Mouse (Mus musculus) forebrain, embryonic 11.5 days (tissue): ENCODE data around the gene Slc35f1. TPM values are rescaled to one million over a fixed set of nuclear protein-coding genes. Genes with fewer than 3 reads are reported as not detected.

Experiments used
- ATAC-seq: fragments of 200-750 bp; cut with Nextera tagmentation; replicated peaks from 2 replicates; pipeline ENCODE4 v1.8.0; 2017; ENCODE audit warnings: moderate TSS enrichment; ENCODE audit not compliant: low FRiP score
- DNase-seq: peaks from one replicate; pipeline ENCODE4 v3.0.0-alpha.2; 2017; ENCODE audit warnings: low spot score
- H3K27ac ChIP-seq: fragments of 300-500 bp; sonication (generic); 2 replicates; pipeline ENCODE4 v1.5.1; 2014; ENCODE audit warnings: low read depth, low read length
- H3K27me3 ChIP-seq: fragments of 300-500 bp; sonication (generic); 2 replicates; pipeline ENCODE4 v1.6.1; 2014; ENCODE audit warnings: mild to moderate bottlenecking, low read length, mixed read lengths; ENCODE audit not compliant: control insufficient read depth, insufficient read depth
- H3K36me3 ChIP-seq: fragments of 300-500 bp; sonication (generic); 2 replicates; pipeline ENCODE4 v1.6.1; 2014; ENCODE audit warnings: mild to moderate bottlenecking, low read length, moderate library complexity, mixed read lengths; ENCODE audit not compliant: control insufficient read depth, insufficient read depth
- H3K4me1 ChIP-seq: fragments of 300-500 bp; sonication (generic); replicated peaks from 2 replicates; pipeline ENCODE4 v1.6.1; 2014; ENCODE audit warnings: low read length, mixed read lengths; ENCODE audit not compliant: control insufficient read depth, insufficient read depth
- H3K4me2 ChIP-seq: fragments of 300-500 bp; sonication (generic); 2 replicates; pipeline ENCODE4 v1.6.1; 2014; ENCODE audit warnings: low read depth, mild to moderate bottlenecking, low read length, moderate library complexity, mixed read lengths; ENCODE audit not compliant: severe bottlenecking
- H3K4me3 ChIP-seq: fragments of 300-500 bp; sonication (generic); 2 replicates; pipeline ENCODE4 v1.5.1; 2014; ENCODE audit warnings: low read depth, low read length
- H3K9ac ChIP-seq: fragments of 300-500 bp; sonication (generic); 2 replicates; pipeline ENCODE4 v1.6.1; 2014; ENCODE audit warnings: low read length
- H3K9me3 ChIP-seq: fragments of 300-500 bp; sonication (generic); 2 replicates; pipeline ENCODE4 v1.6.1; 2016; ENCODE audit warnings: low read length, mixed read lengths; ENCODE audit not compliant: control insufficient read depth
- whole genome bisulfite sequencing: fragments of 180-500 bp; shearing (Covaris S2); extraction: QIAGEN DNeasy Blood & Tissue Kit; methylation state at CpG from one replicate; pipeline ENCODE4 v1.1.7; 2014; 5-methylcytosine and 5-hydroxymethylcytosine counted together
- polyA plus RNA-seq: library from polyadenylated mRNA; unstranded; fragments of >200 nt; fragmentation: Nextera tagmentation; extraction: Ambion mirVana; gene quantifications from 2 replicates; pipeline ENCODE4 v1.2.1, GENCODE M21; 2014

The Slc35f1 gene
- polyA plus RNA-seq, 1 experiment from 2014 or later, result 28.2 TPM

DNA sequence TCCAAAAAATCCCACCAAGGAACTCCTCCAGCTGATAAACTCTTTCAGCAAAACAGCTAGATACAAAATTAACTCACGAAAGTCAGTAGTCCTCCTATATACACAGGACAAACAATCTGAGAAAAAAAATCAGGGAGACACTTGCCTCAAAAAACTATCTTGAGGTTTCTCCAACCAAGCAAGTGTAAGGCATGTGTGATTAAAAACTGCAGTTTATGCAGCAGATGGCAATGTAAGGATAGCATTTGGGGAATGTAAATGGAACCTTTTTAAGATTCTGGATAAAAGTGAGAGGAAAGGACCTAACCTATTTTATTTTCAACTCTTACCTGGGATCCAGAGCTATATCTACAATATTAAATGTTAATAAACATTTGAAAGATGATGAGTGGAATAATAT is 129.3 kb downstream of the Slc35f1 start:
- Histone ChIP-seq H3K4me1 (no peaks in the 10 kb centered on the region), H3K27ac (no peak overlapping the region), H3K4me2 (no peak overlapping the region), H3K9me3 (no peaks in the 10 kb centered on the region), H3K9ac (no peak overlapping the region), H3K27me3 (no peaks in the 10 kb centered on the region), H3K4me3 (no peak overlapping the region), H3K36me3 (no peaks in the 10 kb centered on the region)
- DNase-seq (no peak), ATAC-seq (no peak)
- 91% methylated on average over 1 of the region's 1 CpGs for WGBS

DNA sequence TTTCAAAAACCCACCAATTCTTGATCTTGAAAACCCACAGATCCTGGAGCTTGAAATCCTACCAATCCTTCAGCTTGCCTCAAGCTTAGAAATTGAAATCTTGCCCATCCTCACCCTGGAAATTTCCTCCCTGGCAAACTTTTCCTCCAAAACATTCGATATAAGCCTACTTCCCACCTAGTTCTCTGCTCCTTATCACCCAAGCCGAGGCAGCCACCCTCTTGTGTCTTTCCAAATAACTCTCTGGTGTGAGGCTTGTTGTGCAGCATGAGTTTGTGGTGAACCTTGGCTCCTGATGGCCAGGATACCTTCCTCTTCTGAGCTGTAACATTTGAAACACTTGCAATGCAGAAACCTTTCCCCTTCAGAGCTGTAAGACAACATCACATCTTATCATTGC is 132.6 kb downstream of the Slc35f1 start:
- Histone ChIP-seq H3K27me3 (no peaks in the 10 kb centered on the region), H3K4me2 (no peak overlapping the region), H3K4me1 (no peaks in the 10 kb centered on the region), H3K27ac (no peak overlapping the region), H3K36me3 (no peaks in the 10 kb centered on the region), H3K4me3 (no peak overlapping the region), H3K9ac (no peak overlapping the region), H3K9me3 (no peaks in the 10 kb centered on the region)
- 89% methylated on average over 2 of the region's 2 CpGs for WGBS
- ATAC-seq (no peak), DNase-seq (no peak)

DNA sequence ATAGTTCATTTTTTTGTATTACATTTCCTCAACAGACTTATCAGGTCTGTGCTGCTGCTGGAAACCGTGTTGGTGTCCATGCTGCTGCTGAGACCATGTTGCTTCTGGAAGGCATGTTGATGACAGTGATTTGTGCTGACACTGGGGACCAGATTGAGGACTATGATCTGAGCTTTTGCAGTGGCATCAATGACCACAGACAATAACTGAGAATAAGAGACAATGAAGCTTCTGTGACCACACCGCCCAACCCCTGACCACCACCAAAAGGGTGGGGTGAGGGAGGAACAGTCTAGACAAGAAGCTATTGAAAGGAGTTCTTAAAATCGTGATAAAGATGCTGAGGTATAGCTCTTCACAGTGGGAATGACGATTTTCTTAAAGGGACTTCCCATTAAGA is 135.4 kb downstream of the Slc35f1 start:
- DNase-seq, result no peak
- ATAC-seq, result no peak
- Histone ChIP-seq H3K27ac (no peak overlapping the region), H3K9me3 (no peaks in the 10 kb centered on the region), H3K4me1 (no peaks in the 10 kb centered on the region), H3K27me3 (no peaks in the 10 kb centered on the region), H3K36me3 (no peaks in the 10 kb centered on the region), H3K4me3 (no peak overlapping the region), H3K9ac (no peak overlapping the region), H3K4me2 (no peak overlapping the region)
- WGBS, result 87% methylated on average over 4 of the region's 4 CpGs

DNA sequence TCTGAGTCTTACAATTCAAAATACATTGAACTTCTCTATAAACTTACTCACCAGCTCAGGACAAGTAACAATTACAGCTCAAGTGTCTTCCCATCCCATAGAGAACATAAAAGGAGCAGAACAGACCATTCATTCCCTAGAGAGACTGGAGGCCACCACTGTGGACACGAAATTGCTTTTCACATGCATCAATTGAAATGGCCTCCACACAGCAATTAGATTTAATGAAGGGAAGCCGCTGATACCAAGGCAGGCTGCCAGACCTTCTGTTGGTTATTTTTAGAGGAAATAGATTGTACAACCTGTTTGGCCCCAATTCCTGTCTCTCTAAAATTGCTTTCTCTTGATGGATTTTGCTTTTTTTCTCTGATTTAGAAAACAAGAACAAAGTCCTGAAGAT is 150.5 kb downstream of the Slc35f1 start:
- H3K4me3 ChIP-seq, result no peak overlapping the region
- no peaks in the 10 kb centered on the region for H3K4me1 ChIP-seq
- no peaks in the 10 kb centered on the region for H3K36me3 ChIP-seq
- DNase-seq, result no peak
- H3K27ac ChIP-seq, result no peak overlapping the region
- WGBS, result 50% methylated on average over 2 of the region's 2 CpGs
- no peak for ATAC-seq
- H3K9ac ChIP-seq, result no peak overlapping the region
- H3K9me3 ChIP-seq, result no peaks in the 10 kb centered on the region
- no peak overlapping the region for H3K4me2 ChIP-seq
- no peaks in the 10 kb centered on the region for H3K27me3 ChIP-seq

DNA sequence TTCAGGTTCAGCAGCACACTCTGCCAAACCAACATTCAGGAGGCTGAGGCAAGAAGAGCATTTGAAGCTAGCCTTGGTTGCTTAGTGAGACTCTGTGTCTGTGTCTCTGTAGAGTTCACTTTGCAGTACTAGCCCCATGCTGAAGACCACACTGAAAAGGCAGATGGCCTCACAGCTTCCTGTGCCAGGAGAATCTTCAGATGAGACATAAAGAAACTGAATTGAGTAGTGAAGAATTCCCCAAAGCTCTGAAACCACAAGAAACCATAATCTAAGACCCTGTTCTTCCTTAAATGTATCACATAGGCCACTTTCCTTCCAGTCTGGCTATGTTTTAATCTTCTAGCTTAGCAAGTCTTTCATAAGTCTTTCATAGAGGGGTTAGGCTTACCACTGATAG is 161.7 kb downstream of the Slc35f1 start:
- H3K27me3 ChIP-seq, result no peaks in the 10 kb centered on the region
- no peak overlapping the region for H3K27ac ChIP-seq
- no peak overlapping the region for H3K4me2 ChIP-seq
- H3K4me3 ChIP-seq, result no peak overlapping the region
- no peak overlapping the region for H3K9ac ChIP-seq
- ATAC-seq (no peak), DNase-seq (no peak)
- H3K4me1 ChIP-seq, result no peaks in the 10 kb centered on the region
- H3K9me3 ChIP-seq, result no peaks in the 10 kb centered on the region
- no peaks in the 10 kb centered on the region for H3K36me3 ChIP-seq

DNA sequence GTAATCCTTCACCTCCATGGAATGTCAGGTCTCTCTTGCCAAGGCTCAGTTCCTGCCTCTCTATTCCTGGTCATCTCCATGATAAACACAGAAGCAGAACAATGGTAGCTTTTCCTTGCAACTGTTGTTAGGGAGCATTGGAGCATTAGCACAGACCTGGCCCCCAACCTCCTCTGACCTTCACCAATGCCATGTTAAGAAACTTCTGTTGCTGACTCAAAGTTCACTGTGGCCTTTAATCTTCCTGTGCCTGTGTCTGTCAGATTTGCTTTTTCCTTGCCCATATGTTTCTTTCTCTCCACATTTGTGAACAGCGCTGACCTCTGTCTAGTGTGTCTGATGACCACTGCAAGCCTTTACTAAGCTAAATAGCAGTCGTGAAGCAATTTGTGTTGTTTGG is 170.5 kb downstream of the Slc35f1 start:
- no peak overlapping the region for H3K27ac ChIP-seq
- H3K9me3 ChIP-seq, result no peaks in the 10 kb centered on the region
- 82% methylated on average over 2 of the region's 2 CpGs for WGBS
- no peak overlapping the region for H3K9ac ChIP-seq
- H3K4me1 ChIP-seq, result no peaks in the 10 kb centered on the region
- no peak overlapping the region for H3K4me3 ChIP-seq
- H3K4me2 ChIP-seq, result no peak overlapping the region
- ATAC-seq, result no peak
- no peaks in the 10 kb centered on the region for H3K36me3 ChIP-seq
- H3K27me3 ChIP-seq, result no peaks in the 10 kb centered on the region
- DNase-seq, result no peak

DNA sequence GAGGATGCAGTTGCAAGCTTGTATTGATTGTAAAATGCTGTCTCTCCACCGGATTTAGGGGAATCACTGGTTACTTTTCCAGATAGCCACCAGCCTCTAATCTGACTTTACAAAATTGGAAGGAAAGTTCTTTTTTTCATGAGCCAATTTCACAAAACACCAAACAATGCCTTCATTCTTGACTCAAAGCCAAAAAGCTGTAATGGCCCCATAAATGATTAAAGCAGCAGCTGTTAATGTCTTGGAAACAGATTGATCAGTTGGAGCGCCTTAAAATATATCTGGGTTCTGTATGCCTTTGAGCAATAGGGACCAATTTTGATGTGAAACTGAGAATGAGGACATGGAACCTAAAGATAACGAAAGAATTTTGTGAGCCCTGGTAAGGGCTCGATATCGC is 174.6 kb downstream of the Slc35f1 start:
- Histone ChIP-seq H3K4me2 (no peak overlapping the region), H3K4me1 (no peaks in the 10 kb centered on the region), H3K27me3 (no peaks in the 10 kb centered on the region), H3K4me3 (no peak overlapping the region), H3K9me3 (no peaks in the 10 kb centered on the region), H3K27ac (no peak overlapping the region), H3K9ac (no peak overlapping the region), H3K36me3 (no peaks in the 10 kb centered on the region)
- 93% methylated on average over 5 of the region's 5 CpGs for WGBS
- DNase-seq (no peak), ATAC-seq (no peak)

DNA sequence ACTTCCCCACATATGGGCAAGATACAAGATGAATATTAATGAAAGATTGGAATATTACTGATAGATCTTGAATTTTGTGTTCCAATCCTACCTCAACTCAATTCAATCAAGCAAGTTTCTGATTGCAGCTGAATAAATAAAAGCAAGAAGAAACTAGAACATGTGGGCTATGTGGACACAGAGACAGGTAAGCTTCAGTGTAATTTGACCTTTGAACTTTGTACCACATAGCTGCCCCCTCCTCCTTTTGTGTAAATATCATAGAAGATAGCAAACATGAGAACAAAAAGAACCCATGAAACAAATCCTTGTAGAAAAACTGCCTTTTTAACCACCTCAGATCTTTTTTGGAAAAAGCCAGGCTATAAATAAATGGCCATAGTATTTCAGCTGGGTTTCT is 180.8 kb downstream of the Slc35f1 start:
- Histone ChIP-seq H3K4me3 (no peak overlapping the region), H3K4me2 (no peak overlapping the region), H3K27ac (no peak overlapping the region), H3K4me1 (no peaks in the 10 kb centered on the region), H3K9me3 (no peaks in the 10 kb centered on the region), H3K36me3 (no peaks in the 10 kb centered on the region), H3K9ac (no peak overlapping the region), H3K27me3 (no peaks in the 10 kb centered on the region)
- ATAC-seq (no peak), DNase-seq (no peak)

DNA sequence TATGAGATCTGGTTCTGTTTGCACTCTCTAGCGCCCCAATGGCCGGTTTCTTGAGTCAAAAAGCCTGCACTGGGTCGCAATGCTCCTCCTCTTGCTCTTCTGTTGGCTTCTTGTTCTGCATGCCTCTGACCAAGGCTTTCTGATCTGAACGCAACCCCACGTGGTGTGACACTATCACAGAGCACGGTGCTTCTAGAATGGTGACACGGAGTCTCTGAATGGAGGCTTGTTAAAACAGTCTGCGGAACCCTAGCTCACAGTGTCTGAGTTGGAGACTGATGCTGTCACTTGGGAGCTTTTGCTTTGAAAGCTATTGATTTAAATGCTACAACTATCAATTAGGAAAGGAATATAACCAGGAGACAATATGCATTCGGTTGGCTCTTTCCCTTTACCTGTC is 183.8 kb downstream of the Slc35f1 start:
- Histone ChIP-seq H3K27me3 (no peaks in the 10 kb centered on the region), H3K9me3 (no peaks in the 10 kb centered on the region), H3K4me3 (no peak overlapping the region), H3K9ac (no peak overlapping the region), H3K36me3 (no peaks in the 10 kb centered on the region), H3K4me2 (no peak overlapping the region), H3K4me1 (peaks cover 5% of the 10 kb centered on the region), H3K27ac (no peak overlapping the region)
- WGBS, result 83% methylated on average over 9 of the region's 9 CpGs
- ATAC-seq, result no peak
- no peak for DNase-seq
